Mouse (Mus musculus) kidney, embryonic 16.5 days (tissue): ENCODE results near the gene Pds5a. TPM values are rescaled to one million over a fixed set of nuclear protein-coding genes. Genes with fewer than 3 reads are reported as not detected.
A peak's percentile ranks its signal among the peaks of the same experiment; 100 is the strongest.

Experiments used
- ATAC-seq: fragments of 200-750 bp; cut with Nextera tagmentation; 2 replicates; pipeline ENCODE4 v1.8.0; 2017; ENCODE audit warnings: moderate TSS enrichment; ENCODE audit not compliant: low FRiP score, low TSS enrichment
- H3K27ac ChIP-seq: fragments of 300-500 bp; sonication (generic); 2 replicates; pipeline ENCODE4 v1.5.1; 2014; ENCODE audit warnings: low read length
- H3K27me3 ChIP-seq: fragments of 300-500 bp; sonication (generic); 2 replicates; pipeline ENCODE4 v1.6.1; 2014; ENCODE audit warnings: low read length, control low read depth, mixed read lengths; ENCODE audit not compliant: insufficient read depth
- H3K36me3 ChIP-seq: fragments of 300-500 bp; sonication (generic); 2 replicates; pipeline ENCODE4 v1.6.1; 2014; ENCODE audit warnings: low read length, control low read depth, mixed read lengths; ENCODE audit not compliant: insufficient read depth
- H3K4me1 ChIP-seq: fragments of 300-500 bp; sonication (generic); 2 replicates; pipeline ENCODE4 v1.6.1; 2014; ENCODE audit warnings: low read length, control low read depth, mixed read lengths; ENCODE audit not compliant: insufficient read depth
- H3K4me2 ChIP-seq: fragments of 300-500 bp; sonication (generic); replicated peaks from 2 replicates; pipeline ENCODE4 v1.6.1; 2014; ENCODE audit warnings: low read depth, low read length
- H3K4me3 ChIP-seq: fragments of 300-500 bp; sonication (generic); 2 replicates; pipeline ENCODE4 v1.5.1; 2014; ENCODE audit warnings: mild to moderate bottlenecking, low read length
- H3K9ac ChIP-seq: fragments of 300-500 bp; sonication (generic); replicated peaks from 2 replicates; pipeline ENCODE4 v1.6.1; 2014; ENCODE audit warnings: low read length
- H3K9me3 ChIP-seq: fragments of 300-500 bp; sonication (generic); 2 replicates; pipeline ENCODE4 v1.6.1; 2016; ENCODE audit warnings: low read length, control low read depth
- WGBS: fragments of 180-500 bp; shearing (Covaris S2); extraction: QIAGEN DNeasy Blood & Tissue Kit; methylation state at CpG from one replicate; pipeline ENCODE4 v1.1.7; 2014; 5-methylcytosine and 5-hydroxymethylcytosine counted together
- polyA plus RNA-seq: library from polyadenylated mRNA; unstranded; fragments of >200 nt; fragmentation: Nextera tagmentation; extraction: Ambion mirVana; gene quantifications from 2 replicates; pipeline ENCODE4 v1.2.1, GENCODE M21; 2015

Gene Pds5a
- polyA plus RNA-seq, 1 experiment from 2014 or later = 56.2 TPM

DNA sequence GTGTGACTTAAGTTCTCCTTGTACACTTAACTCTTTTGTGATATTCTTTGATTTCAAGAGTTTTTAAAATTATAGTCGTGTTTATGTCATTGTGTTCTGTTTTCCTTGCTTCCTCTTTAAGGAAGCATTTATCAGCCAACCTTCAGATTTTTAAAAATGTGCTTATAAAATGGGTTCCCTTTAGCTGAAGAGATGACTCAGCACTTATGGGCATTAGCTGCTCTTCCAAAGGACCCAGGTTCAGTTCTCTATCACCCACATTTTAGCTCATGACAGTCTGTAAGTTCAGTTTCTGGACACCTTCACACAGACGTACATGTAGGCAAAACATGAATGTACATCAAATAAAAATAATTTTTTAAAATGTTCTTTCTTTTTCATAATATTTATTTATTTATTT lies 105.7 kb downstream of the Pds5a start:
- no peak for ATAC-seq
- Histone ChIP-seq H3K27ac (no peak overlapping the region), H3K4me3 (no peak overlapping the region), H3K4me2 (no peak overlapping the region), H3K36me3 (peaks cover 19% of the 10 kb centered on the region), H3K9me3 (no peaks in the 10 kb centered on the region), H3K4me1 (no peaks in the 10 kb centered on the region), H3K27me3 (no peaks in the 10 kb centered on the region), H3K9ac (no peak overlapping the region)
- 90% methylated on average over 2 of the region's 2 CpGs for WGBS

- Histone ChIP-seq H3K9ac (no peak overlapping the region), H3K9me3 (no peaks in the 10 kb centered on the region), H3K4me3 (no peak overlapping the region), H3K36me3 (peaks cover 22% of the 10 kb centered on the region), H3K27me3 (no peaks in the 10 kb centered on the region), H3K4me1 (no peaks in the 10 kb centered on the region), H3K27ac (no peak overlapping the region), H3K4me2 (no peak overlapping the region)
- WGBS = 90% methylated on average over 1 of the region's 1 CpGs
- ATAC-seq = no peak
Measured at GRCm38 (mm10) chr5:65590199-65590598, 107.9 kb downstream of the Pds5a start.

GRCm38 (mm10) chr5:65586291-65586690 lies 111.8 kb downstream of the Pds5a start:
- Histone ChIP-seq H3K4me2 (no peak overlapping the region), H3K27ac (no peak overlapping the region), H3K4me1 (no peaks in the 10 kb centered on the region), H3K9ac (no peak overlapping the region), H3K9me3 (no peaks in the 10 kb centered on the region), H3K4me3 (no peak overlapping the region), H3K27me3 (no peaks in the 10 kb centered on the region), H3K36me3 (peaks cover 23% of the 10 kb centered on the region; the same call in 1 of the 2 replicates)
- no peak for ATAC-seq
- 72% methylated on average over 5 of the region's 5 CpGs for WGBS

DNA sequence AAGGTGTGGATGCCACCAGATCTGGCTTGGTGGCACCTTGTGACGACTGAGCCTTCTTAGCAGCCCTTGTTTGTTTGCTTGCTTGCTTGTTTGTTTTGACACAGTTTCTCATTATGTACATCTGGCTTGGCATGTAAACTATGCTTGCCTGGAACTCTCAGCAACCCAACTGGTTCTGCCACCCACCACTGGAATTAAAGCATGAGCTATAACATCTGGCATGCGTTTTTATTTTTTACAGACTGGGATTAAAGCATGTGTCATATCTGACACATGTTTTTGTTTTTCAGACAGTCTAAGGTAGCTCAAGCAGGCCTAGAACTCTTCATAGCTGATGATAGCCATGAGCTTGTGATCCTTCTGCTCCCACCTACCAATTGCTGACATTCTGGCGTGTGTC lies 119.5 kb downstream of the Pds5a start:
- ATAC-seq = no peak
- 80% methylated on average over 3 of the region's 3 CpGs for WGBS
- Histone ChIP-seq H3K4me2 (no peak overlapping the region), H3K27me3 (no peaks in the 10 kb centered on the region), H3K9ac (no peak overlapping the region), H3K36me3 (0 out of 2 replicates have a peak, but pooled peaks cover 13% of the 10 kb centered on the region), H3K9me3 (no peaks in the 10 kb centered on the region), H3K4me1 (no peaks in the 10 kb centered on the region), H3K27ac (no peak overlapping the region), H3K4me3 (no peak overlapping the region)

GRCm38 (mm10) chr5:65575896-65576295 lies 122.2 kb downstream of the Pds5a start:
- Histone ChIP-seq H3K27ac (no peak overlapping the region), H3K27me3 (no peaks in the 10 kb centered on the region), H3K4me1 (no peaks in the 10 kb centered on the region), H3K4me2 (no peak overlapping the region), H3K9ac (no peak overlapping the region), H3K4me3 (no peak overlapping the region), H3K36me3 (0 out of 2 replicates have a peak, but pooled peaks cover 16% of the 10 kb centered on the region), H3K9me3 (no peaks in the 10 kb centered on the region)
- WGBS = 93% methylated on average over 2 of the region's 2 CpGs
- ATAC-seq = no peak

- no peak overlapping the region for H3K9ac ChIP-seq
- 68% methylated on average over 2 of the region's 2 CpGs for WGBS
Measured at GRCm38 (mm10) chr5:65574876-65575275, 123.2 kb downstream of the Pds5a start.

DNA sequence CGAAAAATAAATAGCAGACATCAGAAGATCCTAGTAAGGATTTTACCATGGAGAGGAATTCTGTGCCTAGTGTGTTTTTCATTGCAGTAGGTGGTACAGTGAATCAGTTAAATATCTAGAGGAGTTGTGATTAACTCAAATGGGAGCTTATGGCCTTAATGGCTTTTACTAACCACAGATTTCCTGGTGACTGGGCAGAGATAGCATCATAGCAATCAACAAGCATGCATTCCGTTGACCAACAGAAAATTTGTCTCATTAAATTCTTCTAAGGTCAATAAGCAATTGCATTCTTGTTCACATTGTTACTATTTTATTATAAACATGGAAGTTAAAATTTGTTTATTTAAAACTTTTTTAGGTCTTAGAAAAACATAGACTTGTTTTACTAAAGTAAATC lies 132.6 kb downstream of the Pds5a start:
- Histone ChIP-seq H3K4me3 (no peak overlapping the region), H3K27ac (no peak overlapping the region), H3K36me3 (no peaks in the 10 kb centered on the region), H3K4me1 (peaks cover 9% of the 10 kb centered on the region), H3K4me2 (no peak overlapping the region), H3K27me3 (no peaks in the 10 kb centered on the region), H3K9ac (no peak overlapping the region), H3K9me3 (no peaks in the 10 kb centered on the region)
- no peak for ATAC-seq
- 65% methylated on average over 2 of the region's 2 CpGs for WGBS

More at GRCm38 (mm10) chr5:65574876-65575275, 123.2 kb downstream of the Pds5a start:
- Histone ChIP-seq H3K9me3 (no peaks in the 10 kb centered on the region), H3K4me2 (no peak overlapping the region), H3K27me3 (no peaks in the 10 kb centered on the region), H3K36me3 (0 out of 2 replicates have a peak, but pooled peaks cover 17% of the 10 kb centered on the region), H3K4me3 (no peak overlapping the region), H3K4me1 (no peaks in the 10 kb centered on the region), H3K27ac (no peak overlapping the region)
- ATAC-seq = no peak

- WGBS = 43% methylated on average over 17 of the region's 20 CpGs
Measured at GRCm38 (mm10) chr5:65561125-65561893, 136.8 kb downstream of the Pds5a start.

GRCm38 (mm10) chr5:65557109-65557508 lies 141.0 kb downstream of the Pds5a start:
- Histone ChIP-seq H3K4me1 (peaks cover 9% of the 10 kb centered on the region), H3K9ac (no peak overlapping the region), H3K9me3 (no peaks in the 10 kb centered on the region), H3K4me3 (no peak overlapping the region), H3K4me2 (no peak overlapping the region), H3K27me3 (no peaks in the 10 kb centered on the region), H3K27ac (no peak overlapping the region), H3K36me3 (0 out of 2 replicates have a peak, but pooled peaks cover 3% of the 10 kb centered on the region)
- no peak for ATAC-seq

More at GRCm38 (mm10) chr5:65561125-65561893, 136.8 kb downstream of the Pds5a start:
- H3K27me3 ChIP-seq = no peaks in the 10 kb centered on the region
- H3K27ac ChIP-seq = 0 out of 2 replicates have a peak overlapping the region, but pooled peaks have one; percentile 18
- no peak overlapping the region for H3K4me3 ChIP-seq
- no peak overlapping the region for H3K4me2 ChIP-seq
- ATAC-seq = peak; percentile 49; the same call in 1 of the 2 replicates
- no peak overlapping the region for H3K9ac ChIP-seq
- H3K36me3 ChIP-seq = 0 out of 2 replicates have a peak, but pooled peaks cover 3% of the 10 kb centered on the region
- peaks cover 9% of the 10 kb centered on the region for H3K4me1 ChIP-seq
- H3K9me3 ChIP-seq = no peaks in the 10 kb centered on the region
